Mouse (Mus musculus) C2C12 (cell line): ENCODE data around the gene Ahcyl2. TPM values are rescaled to one million over a fixed set of nuclear protein-coding genes. Genes with fewer than 3 reads are reported as not detected.

Experiments
- H3K27me3 ChIP-seq: one replicate; pipeline ENCODE4 v1.6.1; 2011; ENCODE audit not compliant: control insufficient read depth, insufficient read depth, insufficient read length
- H3K36me3 ChIP-seq: one replicate; pipeline ENCODE4 v1.6.1; 2011; ENCODE audit not compliant: control insufficient read depth, insufficient read depth
- H3K4me3 ChIP-seq: one replicate; pipeline ENCODE4 v1.5.1; 2011; ENCODE audit warnings: mild to moderate bottlenecking, control low read depth; ENCODE audit not compliant: poor library complexity, insufficient read depth, severe bottlenecking
- H3K79me2 ChIP-seq: one replicate; pipeline ENCODE4 v1.6.1; 2011; ENCODE audit not compliant: control insufficient read depth, insufficient read depth
- H3K79me3 ChIP-seq: one replicate; pipeline ENCODE4 v1.6.1; 2011; ENCODE audit warnings: low read depth, control low read depth
- H3ac ChIP-seq: one replicate; pipeline ENCODE3; 2011; ENCODE audit warnings: low read depth; ENCODE audit not compliant: control insufficient read depth, insufficient read length
- CEBPB ChIP-seq: IDR thresholded peaks from one replicate; pipeline ENCODE4 v1.6.1; 2011; ENCODE audit warnings: low read depth, mild to moderate bottlenecking, control low read depth, moderate library complexity
- CTCF ChIP-seq: IDR thresholded peaks from one replicate; pipeline ENCODE4 v1.5.1; 2011; ENCODE audit not compliant: control insufficient read depth, insufficient read depth, insufficient read length
- FOSL1 ChIP-seq: IDR thresholded peaks from one replicate; pipeline ENCODE4 v1.8.0; 2011; ENCODE audit warnings: mild to moderate bottlenecking, low read length; ENCODE audit not compliant: poor library complexity, insufficient read depth, severe bottlenecking
- MAX ChIP-seq: IDR thresholded peaks from one replicate; pipeline ENCODE4 v1.6.1; 2011; ENCODE audit warnings: mild to moderate bottlenecking, control low read depth
- MYOD1 ChIP-seq: IDR thresholded peaks from one replicate; pipeline ENCODE4 v1.6.1; 2011; ENCODE audit warnings: low read depth; ENCODE audit not compliant: control insufficient read depth, insufficient read length
- MYOG ChIP-seq: IDR thresholded peaks from one replicate; pipeline ENCODE4 v1.6.1; 2011; ENCODE audit not compliant: control insufficient read depth, insufficient read length; ENCODE audit errors: extremely low read depth
- USF1 ChIP-seq: IDR thresholded peaks from one replicate; pipeline ENCODE4 v1.6.1; 2011; ENCODE audit warnings: low read depth, mild to moderate bottlenecking, control low read depth, moderate library complexity
- polyA plus RNA-seq: library from polyadenylated mRNA; unstranded; fragments of >200 nt; fragmentation: generic; extraction: Trizol; gene quantifications from one replicate; pipeline ENCODE4 v1.2.1, GENCODE M21; 2012; ENCODE audit warnings: missing spikeins

Ahcyl2 gene
- polyA plus RNA-seq, 1 experiment, result 6.3 TPM

- peaks cover 19% of the 10 kb centered on the region for H3K36me3 ChIP-seq
- peak; percentile 74 for TF ChIP-seq CTCF
- TF ChIP-seq CEBPB, result peak; percentile 93
- TF ChIP-seq MYOD1, result no peak
- H3K27me3 ChIP-seq, result no peaks in the 10 kb centered on the region
- H3K79me3 ChIP-seq, result no peaks in the 10 kb centered on the region
- H3K79me2 ChIP-seq, result no peaks in the 10 kb centered on the region
- no peak overlapping the region for H3K4me3 ChIP-seq
- no peak overlapping the region for H3ac ChIP-seq
Observed at GRCm38 (mm10) chr6:29762524-29762923, 5.3 kb upstream of the Ahcyl2 start.

- H3K4me3 ChIP-seq, result no peak overlapping the region
- TF ChIP-seq MAX (no peak), CEBPB (no peak), MYOG (no peak)
Observed at GRCm38 (mm10) chr6:29766874-29767273, 937 bp upstream of the Ahcyl2 start.

GRCm38 (mm10) chr6:29768791-29769441 is 1.1 kb downstream of the Ahcyl2 start:
- H3K36me3 ChIP-seq, result no peaks in the 10 kb centered on the region
- peak overlapping the region; percentile 60 for H3K4me3 ChIP-seq
- no peaks in the 10 kb centered on the region for H3K79me3 ChIP-seq
- no peaks in the 10 kb centered on the region for H3K27me3 ChIP-seq
- peaks cover 28% of the 10 kb centered on the region for H3K79me2 ChIP-seq
- peak overlapping the region; percentile 87 for H3ac ChIP-seq
- no peak for TF ChIP-seq CTCF
- no peak for TF ChIP-seq CEBPB
- TF ChIP-seq USF1, result no peak

More at GRCm38 (mm10) chr6:29766874-29767273, 937 bp upstream of the Ahcyl2 start:
- Histone ChIP-seq H3ac (no peak overlapping the region), H3K27me3 (no peaks in the 10 kb centered on the region), H3K79me3 (no peaks in the 10 kb centered on the region), H3K79me2 (peaks cover 28% of the 10 kb centered on the region), H3K36me3 (no peaks in the 10 kb centered on the region)

GRCm38 (mm10) chr6:29770672-29771321 is 3.0 kb downstream of the Ahcyl2 start:
- H3ac ChIP-seq, result no peak overlapping the region
- peaks cover 28% of the 10 kb centered on the region for H3K79me2 ChIP-seq
- no peaks in the 10 kb centered on the region for H3K36me3 ChIP-seq
- no peaks in the 10 kb centered on the region for H3K79me3 ChIP-seq
- no peak overlapping the region for H3K4me3 ChIP-seq
- H3K27me3 ChIP-seq, result no peaks in the 10 kb centered on the region
- no peak for TF ChIP-seq CTCF
- no peak for TF ChIP-seq MAX
- TF ChIP-seq MYOG, result no peak
- no peak for TF ChIP-seq CEBPB
- no peak for TF ChIP-seq USF1
- TF ChIP-seq MYOD1, result no peak

GRCm38 (mm10) chr6:29772236-29772635 is 4.4 kb downstream of the Ahcyl2 start:
- H3K79me2 ChIP-seq, result peaks cover 28% of the 10 kb centered on the region
- no peak overlapping the region for H3K4me3 ChIP-seq
- H3K79me3 ChIP-seq, result no peaks in the 10 kb centered on the region
- H3K36me3 ChIP-seq, result no peaks in the 10 kb centered on the region
- no peak overlapping the region for H3ac ChIP-seq
- no peaks in the 10 kb centered on the region for H3K27me3 ChIP-seq
- TF ChIP-seq MAX (no peak), FOSL1 (no peak), CEBPB (no peak), CTCF (no peak), MYOD1 (no peak), USF1 (no peak), MYOG (no peak)

GRCm38 (mm10) chr6:29774161-29774560 is 6.3 kb downstream of the Ahcyl2 start:
- Histone ChIP-seq H3K27me3 (no peaks in the 10 kb centered on the region), H3K79me2 (peaks cover 22% of the 10 kb centered on the region), H3K79me3 (no peaks in the 10 kb centered on the region), H3K4me3 (no peak overlapping the region), H3ac (no peak overlapping the region), H3K36me3 (no peaks in the 10 kb centered on the region)
- TF ChIP-seq MAX (no peak), USF1 (no peak), CEBPB (no peak), MYOD1 (no peak), FOSL1 (no peak), MYOG (no peak), CTCF (no peak)

- peaks cover 13% of the 10 kb centered on the region for H3K79me2 ChIP-seq
- H3ac ChIP-seq, result no peak overlapping the region
- H3K79me3 ChIP-seq, result no peaks in the 10 kb centered on the region
- no peaks in the 10 kb centered on the region for H3K36me3 ChIP-seq
- no peak overlapping the region for H3K4me3 ChIP-seq
- no peak for TF ChIP-seq MAX
- no peaks in the 10 kb centered on the region for H3K27me3 ChIP-seq
Observed at GRCm38 (mm10) chr6:29775609-29776008, 7.8 kb downstream of the Ahcyl2 start.
